Mouse (Mus musculus) embryonic facial prominence, embryonic 12.5 days (tissue): ENCODE data around the gene Tmie. TPM values are rescaled to one million over a fixed set of nuclear protein-coding genes. Genes with fewer than 3 reads are reported as not detected.

ENCODE experiments used
- ATAC-seq: fragments of 200-750 bp; cut with Nextera tagmentation; 2 replicates; pipeline ENCODE4 v1.8.0; 2017; ENCODE audit not compliant: insufficient number of reproducible peaks, insufficient read depth, low FRiP score, low TSS enrichment
- H3K27ac ChIP-seq: fragments of 300-500 bp; sonication (generic); 2 replicates; pipeline ENCODE4 v1.5.1; 2016; ENCODE audit warnings: mild to moderate bottlenecking
- H3K27me3 ChIP-seq: fragments of 300-500 bp; sonication (generic); 2 replicates; pipeline ENCODE4 v1.6.1; 2016; ENCODE audit warnings: mild to moderate bottlenecking, moderate library complexity
- H3K36me3 ChIP-seq: fragments of 300-500 bp; sonication (generic); 2 replicates; pipeline ENCODE4 v1.6.1; 2016; ENCODE audit warnings: mild to moderate bottlenecking
- H3K4me1 ChIP-seq: fragments of 300-500 bp; sonication (generic); 2 replicates; pipeline ENCODE4 v1.6.1; 2016
- H3K4me2 ChIP-seq: fragments of 300-500 bp; sonication (generic); replicated peaks from 2 replicates; pipeline ENCODE4 v1.6.1; 2016; ENCODE audit warnings: mild to moderate bottlenecking, moderate library complexity
- H3K4me3 ChIP-seq: fragments of 300-500 bp; sonication (generic); 2 replicates; pipeline ENCODE4 v1.5.1; 2016; ENCODE audit warnings: mild to moderate bottlenecking
- H3K9ac ChIP-seq: fragments of 300-500 bp; sonication (generic); 2 replicates; pipeline ENCODE4 v1.6.1; 2016; ENCODE audit warnings: mild to moderate bottlenecking, moderate library complexity
- H3K9me3 ChIP-seq: fragments of 300-500 bp; sonication (generic); 2 replicates; pipeline ENCODE4 v1.6.1; 2016; ENCODE audit warnings: mild to moderate bottlenecking, moderate library complexity
- WGBS: fragments of 180-500 bp; shearing (Covaris S2); methylation state at CpG from one replicate; pipeline ENCODE4 v1.1.7; 2016; 5-methylcytosine and 5-hydroxymethylcytosine counted together
- polyA plus RNA-seq: library from polyadenylated mRNA; unstranded; fragments of >200 nt; fragmentation: Nextera tagmentation; extraction: Ambion mirVana; gene quantifications from 2 replicates; pipeline ENCODE4 v1.2.1, GENCODE M21; 2016

Tmie gene
- polyA plus RNA-seq, 1 experiment from 2014 or later: 0.96 TPM

DNA sequence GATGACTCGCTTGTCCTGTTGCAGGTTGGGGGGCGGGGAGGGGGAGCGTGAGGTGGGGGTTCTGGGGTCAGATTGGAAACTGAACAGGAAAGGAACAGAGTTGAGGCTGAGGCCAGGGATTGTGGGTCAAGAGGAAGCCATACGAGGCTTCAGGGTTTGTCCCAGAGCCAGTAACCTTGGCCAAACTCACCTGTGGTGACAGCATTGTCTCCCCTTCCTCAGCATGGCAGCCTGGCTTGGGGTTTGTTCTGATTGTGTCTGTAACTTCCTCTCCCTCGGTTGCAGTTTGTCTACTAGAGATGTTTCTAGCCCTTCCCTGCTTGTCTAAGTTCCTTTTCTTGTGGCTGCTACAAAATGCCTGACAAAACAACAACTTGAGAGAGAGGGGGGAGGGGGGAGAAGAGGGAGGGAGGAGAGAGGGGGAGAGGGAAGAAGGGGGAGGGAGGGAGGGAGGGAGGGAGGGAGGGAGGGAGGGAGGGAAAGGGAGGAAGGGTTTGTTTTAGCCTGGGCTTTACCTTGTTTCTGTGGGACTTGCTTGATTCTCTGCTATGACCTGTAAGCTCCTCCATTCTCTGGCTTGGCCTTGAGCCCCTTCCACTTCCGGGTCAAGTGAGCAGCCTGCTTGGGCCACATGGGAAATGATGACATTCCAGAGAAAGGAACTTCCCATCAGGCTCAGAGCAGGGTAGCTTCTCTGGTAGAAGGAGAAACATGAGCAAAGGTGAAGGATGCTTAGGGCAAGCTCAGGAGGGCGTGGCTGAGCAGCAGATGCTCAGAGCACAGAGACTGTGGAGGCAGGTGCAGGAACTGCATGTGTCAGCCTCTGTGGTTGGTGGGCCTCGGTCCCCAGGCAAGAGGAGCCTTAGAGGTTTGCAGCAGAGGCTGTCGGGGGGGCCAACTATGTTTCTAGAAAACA is 7.7 kb upstream of the Tmie start:
- no peak overlapping the region for H3K9ac ChIP-seq
- 61% methylated on average over 9 of the region's 9 CpGs for WGBS
- H3K9me3 ChIP-seq: no peaks in the 10 kb centered on the region
- H3K4me3 ChIP-seq: no peak overlapping the region
- H3K4me1 ChIP-seq: no peaks in the 10 kb centered on the region
- ATAC-seq: no peak
- H3K4me2 ChIP-seq: no peak overlapping the region
- no peaks in the 10 kb centered on the region; the same call in 1 of the 2 replicates for H3K27me3 ChIP-seq
- H3K27ac ChIP-seq: no peak overlapping the region
- H3K36me3 ChIP-seq: no peaks in the 10 kb centered on the region

GRCm38 (mm10) chr9:110881953-110882352 is 2.0 kb upstream of the Tmie start:
- WGBS: 73% methylated on average over 7 of the region's 7 CpGs
- H3K4me2 ChIP-seq: no peak overlapping the region
- ATAC-seq: no peak
- no peak overlapping the region for H3K27ac ChIP-seq
- H3K4me3 ChIP-seq: no peak overlapping the region
- peaks cover 50% of the 10 kb centered on the region for H3K27me3 ChIP-seq
- H3K36me3 ChIP-seq: no peaks in the 10 kb centered on the region
- H3K9ac ChIP-seq: no peak overlapping the region
- peaks cover 8% of the 10 kb centered on the region for H3K4me1 ChIP-seq
- no peaks in the 10 kb centered on the region for H3K9me3 ChIP-seq

- Histone ChIP-seq H3K27me3 (peaks cover 50% of the 10 kb centered on the region), H3K4me2 (peak overlapping the region; percentile 93)
Observed at GRCm38 (mm10) chr9:110880772-110881171, 859 bp upstream of the Tmie start.

GRCm38 (mm10) chr9:110879191-110879920 is 557 bp downstream of the Tmie start, which contains the start of gene Als2cl:
Als2cl (plus strand) TSS chr9:110879870.
- 19% methylated on average over 12 of the region's 12 CpGs for WGBS
- Histone ChIP-seq H3K27me3 (peaks cover 55% of the 10 kb centered on the region), H3K27ac (no peak within 1 kb of the TSS), H3K4me2 (peak within 1 kb of the TSS; percentile 93), H3K9ac (peak within 1 kb of the TSS; percentile 56), H3K4me3 (peak within 1 kb of the TSS; percentile 55), H3K4me1 (peaks cover 20% of the 10 kb centered on the region), H3K36me3 (no peaks in the 10 kb centered on the region), H3K9me3 (no peaks in the 10 kb centered on the region)
- no peak for ATAC-seq

More at GRCm38 (mm10) chr9:110880772-110881171, 859 bp upstream of the Tmie start:
- no peak overlapping the region for H3K27ac ChIP-seq
- H3K4me3 ChIP-seq: peak overlapping the region; percentile 55; the same call in 1 of the 2 replicates
- no peak for ATAC-seq
- no peaks in the 10 kb centered on the region for H3K9me3 ChIP-seq
- H3K9ac ChIP-seq: no peak overlapping the region
- WGBS: 80% methylated on average over 4 of the region's 4 CpGs
- no peaks in the 10 kb centered on the region for H3K36me3 ChIP-seq
- peaks cover 8% of the 10 kb centered on the region for H3K4me1 ChIP-seq

- Histone ChIP-seq H3K27me3 (peaks cover 70% of the 10 kb centered on the region), H3K36me3 (no peaks in the 10 kb centered on the region), H3K27ac (no peak overlapping the region), H3K9me3 (no peaks in the 10 kb centered on the region), H3K4me1 (peaks cover 28% of the 10 kb centered on the region), H3K9ac (no peak overlapping the region), H3K4me2 (no peak overlapping the region), H3K4me3 (no peak overlapping the region)
- no peak for ATAC-seq
- WGBS: 78% methylated on average over 5 of the region's 5 CpGs
Observed at GRCm38 (mm10) chr9:110877888-110878287, 2.0 kb downstream of the Tmie start.

GRCm38 (mm10) chr9:110877353-110877752 is 2.6 kb downstream of the Tmie start:
- no peak overlapping the region for H3K9ac ChIP-seq
- no peak overlapping the region for H3K4me3 ChIP-seq
- peaks cover 28% of the 10 kb centered on the region for H3K4me1 ChIP-seq
- H3K36me3 ChIP-seq: no peaks in the 10 kb centered on the region
- WGBS: 83% methylated on average over 1 of the region's 1 CpGs
- no peak overlapping the region for H3K4me2 ChIP-seq
- no peak overlapping the region for H3K27ac ChIP-seq
- no peak for ATAC-seq
- no peaks in the 10 kb centered on the region for H3K9me3 ChIP-seq
- peaks cover 74% of the 10 kb centered on the region for H3K27me3 ChIP-seq

- peaks cover 58% of the 10 kb centered on the region for H3K27me3 ChIP-seq
- 24% methylated on average over 4 of the region's 6 CpGs for WGBS
Observed at GRCm38 (mm10) chr9:110875288-110875695, 4.6 kb downstream of the Tmie start.

DNA sequence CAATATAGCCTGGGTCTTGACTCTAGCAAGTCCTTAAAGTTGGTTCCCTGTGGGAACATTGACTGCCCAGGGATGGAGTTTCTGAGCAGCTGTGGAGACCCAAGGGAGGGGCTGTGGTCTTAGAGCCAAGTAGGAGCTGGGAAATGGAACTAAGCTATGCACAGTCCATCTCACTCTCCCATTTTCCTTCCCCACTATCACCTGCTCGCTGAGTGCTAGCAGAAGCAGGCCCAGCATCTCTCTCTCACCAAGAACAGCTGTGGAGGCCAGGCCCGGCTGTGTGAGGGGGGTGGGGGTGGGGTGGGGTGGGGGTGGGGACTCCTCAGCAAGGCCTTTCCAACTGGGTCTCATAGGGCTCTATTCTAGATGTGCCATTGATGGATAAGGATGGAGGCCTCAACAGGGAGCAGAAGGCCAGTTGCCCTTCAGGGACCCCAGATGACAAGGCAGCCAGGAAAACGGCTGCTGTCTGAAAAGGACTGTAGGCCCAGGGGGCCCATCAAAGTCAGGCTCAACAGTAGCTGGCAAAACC is 5.2 kb downstream of the Tmie start:
- WGBS: 8% methylated on average over 3 of the region's 3 CpGs
- H3K4me3 ChIP-seq: no peak overlapping the region
- peaks cover 25% of the 10 kb centered on the region for H3K4me1 ChIP-seq
- no peak overlapping the region for H3K27ac ChIP-seq
- H3K4me2 ChIP-seq: no peak overlapping the region
- H3K9me3 ChIP-seq: no peaks in the 10 kb centered on the region
- no peak overlapping the region for H3K9ac ChIP-seq
- H3K36me3 ChIP-seq: no peaks in the 10 kb centered on the region
- H3K27me3 ChIP-seq: peaks cover 52% of the 10 kb centered on the region
- no peak for ATAC-seq

More at GRCm38 (mm10) chr9:110875288-110875695, 4.6 kb downstream of the Tmie start:
- H3K27ac ChIP-seq: no peak overlapping the region
- no peak overlapping the region for H3K4me2 ChIP-seq
- ATAC-seq: no peak
- no peak overlapping the region for H3K4me3 ChIP-seq
- H3K9ac ChIP-seq: no peak overlapping the region
- H3K4me1 ChIP-seq: peaks cover 28% of the 10 kb centered on the region
- no peaks in the 10 kb centered on the region for H3K9me3 ChIP-seq
- no peaks in the 10 kb centered on the region for H3K36me3 ChIP-seq

DNA sequence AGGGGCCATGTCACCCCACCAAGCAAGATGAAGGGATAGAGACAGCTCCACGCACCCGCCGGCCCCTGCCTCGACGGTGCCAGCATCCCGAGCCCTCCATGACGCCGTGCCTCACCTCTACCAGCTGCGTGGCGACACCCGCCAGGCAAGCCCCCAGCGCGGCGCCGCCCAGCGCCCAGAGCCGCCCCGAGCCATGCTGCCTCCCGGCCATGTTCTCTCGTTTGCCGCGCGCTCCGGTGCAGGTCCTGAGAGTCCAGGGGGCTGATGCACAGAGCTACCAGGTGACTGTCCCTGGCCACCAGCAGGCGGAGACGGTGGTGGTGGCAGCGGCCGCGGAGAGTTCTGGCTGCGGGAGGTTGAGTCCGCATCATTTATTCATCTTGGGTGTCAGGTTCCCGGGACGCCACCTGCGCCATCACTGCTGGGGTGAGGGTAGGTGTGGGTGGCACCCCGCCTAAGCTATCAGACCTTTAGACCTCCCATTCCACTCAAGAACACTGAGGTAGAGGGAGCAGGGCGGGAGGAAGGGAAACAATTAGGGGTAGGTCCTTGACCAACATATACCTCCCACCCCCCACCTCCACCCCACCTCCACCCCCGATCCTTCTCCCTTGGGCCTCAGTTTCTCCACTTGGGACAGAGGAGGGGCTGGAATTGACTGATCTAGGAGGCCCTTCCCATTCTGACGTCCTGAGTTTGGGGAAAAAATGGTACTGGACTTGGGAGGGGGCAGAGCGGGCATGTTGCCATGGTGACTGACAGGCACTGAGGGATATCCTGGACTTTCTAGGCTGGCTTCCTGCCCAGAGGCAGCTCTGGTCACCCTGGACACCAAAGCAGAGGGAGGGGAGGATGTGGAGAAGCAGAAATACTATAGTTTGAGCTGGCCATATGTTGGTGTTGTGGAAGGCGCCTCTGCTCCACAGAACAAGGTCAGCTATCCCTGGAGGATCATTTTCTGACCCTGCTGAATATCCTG is 5.9 kb downstream of the Tmie start:
- H3K4me1 ChIP-seq: peaks cover 20% of the 10 kb centered on the region
- H3K27me3 ChIP-seq: peaks cover 45% of the 10 kb centered on the region
- H3K9me3 ChIP-seq: no peaks in the 10 kb centered on the region
- 0 out of 2 replicates have a peak overlapping the region, but pooled peaks have one; percentile 9 for H3K9ac ChIP-seq
- no peaks in the 10 kb centered on the region for H3K36me3 ChIP-seq
- ATAC-seq: no peak
- H3K27ac ChIP-seq: no peak overlapping the region
- H3K4me3 ChIP-seq: peak overlapping the region; percentile 26
- WGBS: 10% methylated on average over 40 of the region's 40 CpGs
- H3K4me2 ChIP-seq: peak overlapping the region; percentile 54

DNA sequence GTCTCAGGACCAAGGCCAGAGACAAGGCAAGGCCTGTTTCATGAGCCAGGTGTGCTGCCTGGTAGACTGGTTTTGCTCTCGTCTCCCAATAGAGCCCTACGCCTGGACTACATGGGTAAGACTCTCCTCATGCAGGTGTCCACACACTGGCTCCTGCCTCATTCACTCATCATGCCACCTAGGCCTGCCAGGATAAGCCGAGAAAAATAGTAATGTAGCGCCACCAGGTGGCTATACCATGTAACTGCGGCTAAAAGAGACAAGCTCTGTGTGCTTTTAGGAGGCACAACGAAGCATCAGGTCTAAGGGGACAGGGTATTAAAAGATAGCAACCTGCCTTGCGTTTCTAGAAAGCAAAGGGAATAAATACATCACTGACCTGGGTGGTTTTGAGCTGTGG is 8.9 kb downstream of the Tmie start:
- H3K4me2 ChIP-seq: no peak overlapping the region
- no peaks in the 10 kb centered on the region for H3K9me3 ChIP-seq
- peaks cover 20% of the 10 kb centered on the region for H3K4me1 ChIP-seq
- WGBS: 17% methylated on average over 7 of the region's 7 CpGs
- H3K4me3 ChIP-seq: no peak overlapping the region
- H3K27ac ChIP-seq: no peak overlapping the region
- H3K27me3 ChIP-seq: peaks cover 29% of the 10 kb centered on the region
- ATAC-seq: no peak
- H3K36me3 ChIP-seq: no peaks in the 10 kb centered on the region
- no peak overlapping the region for H3K9ac ChIP-seq
